19 mouse cellular contexts compared by ENCODE assay signal in genomic region chr11:94513452-94513851, GRCm38 (mm10). TPM values are rescaled to one million over a fixed set of nuclear protein-coding genes. Genes with fewer than 3 reads are reported as not detected.
DNase-seq lines count a peak whose midpoint lies in the region; ATAC-seq lines count a peak whose summit lies in the region.
"Had no signal": no experiment of that assay in that cellular context is flagged by ENCODE, and none has a peak within 500 bp of the region (broad histone marks: within the 10 kb centered on the region; RNA-seq: fewer than 3 reads in every experiment).

No protein-coding gene starts in this region.

- H3K27ac ChIP-seq in intestine, embryonic 15.5 days = no peak overlapping the region
- H3K27ac ChIP-seq in intestine, embryonic 16.5 days (ENCODE audit: low read length) = no peak overlapping the region
- no peak overlapping the region for H3K27ac ChIP-seq in lung, embryonic 15.5 days
- H3K27ac ChIP-seq in embryonic facial prominence, embryonic 15.5 days (replicated peaks) = no peak overlapping the region
- H3K27ac ChIP-seq: forebrain, embryonic 12.5 days; gastrocnemius, adult 2 months; heart, embryonic 13.5 days had no signal

- 0 out of 2 replicates have a peak, but pooled peaks have one; percentile 23 for ATAC-seq in intestine, embryonic 15.5 days
- ATAC-seq in intestine, embryonic 16.5 days = no peak
- peak; percentile 52; the same call in 1 of the 2 replicates for ATAC-seq in lung, embryonic 15.5 days (ENCODE audit: borderline replicate concordance, extremely low read depth, low FRiP score, low TSS enrichment)
- ATAC-seq in embryonic facial prominence, embryonic 15.5 days (ENCODE audit: insufficient number of reproducible peaks, low FRiP score, low TSS enrichment, low read depth) = peak; percentile 43; the same call in 1 of the 2 replicates
- ATAC-seq: forebrain, embryonic 16.5 days; hindbrain, embryonic 16.5 days had no signal

- WGBS in intestine, embryonic 15.5 days = 46% methylated on average over 9 of the region's 9 CpGs
- 38% methylated on average over 9 of the region's 9 CpGs for WGBS in intestine, embryonic 16.5 days
- WGBS in lung, embryonic 15.5 days = 19% methylated on average over 9 of the region's 9 CpGs
- 30% methylated on average over 9 of the region's 9 CpGs for WGBS in embryonic facial prominence, embryonic 15.5 days

- H3K27me3 ChIP-seq in intestine, embryonic 15.5 days (replicated peaks) = no peaks in the 10 kb centered on the region
- H3K27me3 ChIP-seq in intestine, embryonic 16.5 days (replicated peaks; ENCODE audit: control insufficient read depth, insufficient read depth, low read length) = no peaks in the 10 kb centered on the region
- H3K27me3 ChIP-seq in lung, embryonic 15.5 days = no peaks in the 10 kb centered on the region
- no peaks in the 10 kb centered on the region for H3K27me3 ChIP-seq in embryonic facial prominence, embryonic 15.5 days
- H3K27me3 ChIP-seq: forebrain, embryonic 12.5 days; heart, embryonic 13.5 days had no signal

- H3K4me2 ChIP-seq in intestine, embryonic 15.5 days (replicated peaks) = no peak overlapping the region
- no peak overlapping the region for H3K4me2 ChIP-seq in intestine, embryonic 16.5 days (ENCODE audit: low read depth, low read length)
- H3K4me2 ChIP-seq in lung, embryonic 15.5 days = no peak overlapping the region
- no peak overlapping the region for H3K4me2 ChIP-seq in embryonic facial prominence, embryonic 15.5 days (replicated peaks)
- H3K4me2 ChIP-seq: forebrain, embryonic 12.5 days; heart, embryonic 13.5 days had no signal

- H3K36me3 ChIP-seq in intestine, embryonic 15.5 days = no peaks in the 10 kb centered on the region
- H3K36me3 ChIP-seq in intestine, embryonic 16.5 days (ENCODE audit: control insufficient read depth, insufficient read depth, low read length) = no peaks in the 10 kb centered on the region
- no peaks in the 10 kb centered on the region for H3K36me3 ChIP-seq in lung, embryonic 15.5 days
- H3K36me3 ChIP-seq in embryonic facial prominence, embryonic 15.5 days = no peaks in the 10 kb centered on the region
- H3K36me3 ChIP-seq: forebrain, embryonic 12.5 days had no signal

- H3K9ac ChIP-seq in intestine, embryonic 15.5 days = no peak overlapping the region
- H3K9ac ChIP-seq in intestine, embryonic 16.5 days (ENCODE audit: low read depth, low read length) = no peak overlapping the region
- H3K9ac ChIP-seq in lung, embryonic 15.5 days = no peak overlapping the region
- H3K9ac ChIP-seq in embryonic facial prominence, embryonic 15.5 days = no peak overlapping the region
- H3K9ac ChIP-seq: forebrain, embryonic 12.5 days; heart, embryonic 13.5 days had no signal

- no peak for DNase-seq in lung, postnatal 36 days
- DNase-seq in yolk sac, embryonic 10.5 days (ENCODE audit: low spot score) = no peak
- DNase-seq: adrenal gland, adult 2 months; adrenal gland, postnatal 25 days; cerebellum, adult 2 months; cerebellum, postnatal 10 days; gastrocnemius, adult 2 months; gastrocnemius, postnatal 36 days; heart, adult 11 months; heart, postnatal 36 days had no signal

- no peak overlapping the region for H3K4me3 ChIP-seq in intestine, embryonic 15.5 days (replicated peaks)
- no peak overlapping the region for H3K4me3 ChIP-seq in intestine, embryonic 16.5 days (ENCODE audit: low read length)
- H3K4me3 ChIP-seq in lung, embryonic 15.5 days = no peak overlapping the region
- no peak overlapping the region for H3K4me3 ChIP-seq in embryonic facial prominence, embryonic 15.5 days (replicated peaks)
- H3K4me3 ChIP-seq: forebrain, embryonic 12.5 days; gastrocnemius, adult 2 months; heart, embryonic 13.5 days had no signal

- H3K4me1 ChIP-seq in intestine, embryonic 15.5 days (replicated peaks) = peaks cover 7% of the 10 kb centered on the region; the same call in 1 of the 2 replicates
- peaks cover 3% of the 10 kb centered on the region; the same call in 1 of the 2 replicates for H3K4me1 ChIP-seq in intestine, embryonic 16.5 days (ENCODE audit: control insufficient read depth, insufficient read depth, low read length)
- 0 out of 2 replicates have a peak, but pooled peaks cover 8% of the 10 kb centered on the region for H3K4me1 ChIP-seq in lung, embryonic 15.5 days
- H3K4me1 ChIP-seq in embryonic facial prominence, embryonic 15.5 days = peaks cover 6% of the 10 kb centered on the region; the same call in 1 of the 2 replicates
- H3K4me1 ChIP-seq: forebrain, embryonic 12.5 days had no signal

- no peaks in the 10 kb centered on the region for H3K9me3 ChIP-seq in intestine, embryonic 15.5 days
- H3K9me3 ChIP-seq in intestine, embryonic 16.5 days (ENCODE audit: control insufficient read depth, low read length) = no peaks in the 10 kb centered on the region
- H3K9me3 ChIP-seq in lung, embryonic 15.5 days = no peaks in the 10 kb centered on the region
- H3K9me3 ChIP-seq in embryonic facial prominence, embryonic 15.5 days (replicated peaks) = no peaks in the 10 kb centered on the region
- H3K9me3 ChIP-seq: forebrain, embryonic 12.5 days had no signal

RNA-seq across cellular contexts. Expression of gene Mycbpap, which starts 8.1 kb away (rescaled TPM):
- 2.0 and 2.2 TPM in 2 replicates for polyA plus RNA-seq in intestine, embryonic 15.5 days (2015; fragmentation: Nextera tagmentation; extraction: Ambion mirVana)
- 3.0 and 3.2 TPM in 2 replicates for polyA plus RNA-seq in intestine, embryonic 16.5 days (2015; fragmentation: Nextera tagmentation; extraction: Ambion mirVana)
- 4.6 and 5.4 TPM in 2 replicates for polyA plus RNA-seq in lung, embryonic 15.5 days (2015; fragmentation: Nextera tagmentation; extraction: Ambion mirVana)
- polyA plus RNA-seq in embryonic facial prominence, embryonic 15.5 days (2015; fragmentation: Nextera tagmentation; extraction: Ambion mirVana) = 4.0 and 5.8 TPM in 2 replicates

RNA-seq across cellular contexts. Expression of gene Epn3, which starts 13.7 kb away (rescaled TPM):
- 2.1 and 3.3 TPM in 2 replicates for polyA plus RNA-seq in intestine, embryonic 15.5 days (2015; fragmentation: Nextera tagmentation; extraction: Ambion mirVana)
- 1.5 and 1.7 TPM in 2 replicates for polyA plus RNA-seq in intestine, embryonic 16.5 days (2015; fragmentation: Nextera tagmentation; extraction: Ambion mirVana)
- polyA plus RNA-seq in lung, embryonic 15.5 days (2015; fragmentation: Nextera tagmentation; extraction: Ambion mirVana) = 16.8 and 17.3 TPM in 2 replicates
- polyA plus RNA-seq in embryonic facial prominence, embryonic 15.5 days (2015; fragmentation: Nextera tagmentation; extraction: Ambion mirVana) = 11.7 and 11.8 TPM in 2 replicates

RNA-seq across cellular contexts. Expression of gene Spata20, which starts 27.5 kb away (rescaled TPM):
- polyA plus RNA-seq in intestine, embryonic 15.5 days (2015; fragmentation: Nextera tagmentation; extraction: Ambion mirVana) = 0.06 TPM in 1 of 2 replicates, not detected in the other
- polyA plus RNA-seq in intestine, embryonic 16.5 days (2015; fragmentation: Nextera tagmentation; extraction: Ambion mirVana) = 0.13 and 0.16 TPM in 2 replicates
- polyA plus RNA-seq in lung, embryonic 15.5 days (2015; fragmentation: Nextera tagmentation; extraction: Ambion mirVana) = 0.06 and 0.31 TPM in 2 replicates
- polyA plus RNA-seq in embryonic facial prominence, embryonic 15.5 days (2015; fragmentation: Nextera tagmentation; extraction: Ambion mirVana) = 0.16 and 1.2 TPM in 2 replicates
- polyA plus RNA-seq: adrenal gland, adult 2 months; hindbrain, embryonic 11.5 days had no signal

RNA-seq across cellular contexts. Expression of gene Rsad1, which starts 35.6 kb away (rescaled TPM):
- polyA plus RNA-seq in intestine, embryonic 15.5 days (2015; fragmentation: Nextera tagmentation; extraction: Ambion mirVana) = 2.8 and 3.4 TPM in 2 replicates
- polyA plus RNA-seq in intestine, embryonic 16.5 days (2015; fragmentation: Nextera tagmentation; extraction: Ambion mirVana) = 2.4 and 3.6 TPM in 2 replicates
- polyA plus RNA-seq in lung, embryonic 15.5 days (2015; fragmentation: Nextera tagmentation; extraction: Ambion mirVana) = 3.2 and 3.7 TPM in 2 replicates
- 4.3 and 5.4 TPM in 2 replicates for polyA plus RNA-seq in embryonic facial prominence, embryonic 15.5 days (2015; fragmentation: Nextera tagmentation; extraction: Ambion mirVana)

RNA-seq across cellular contexts. Expression of gene Cacna1g, which starts 39.5 kb away (rescaled TPM):
- 5.2 and 7.9 TPM in 2 replicates for polyA plus RNA-seq in intestine, embryonic 15.5 days (2015; fragmentation: Nextera tagmentation; extraction: Ambion mirVana)
- polyA plus RNA-seq in intestine, embryonic 16.5 days (2015; fragmentation: Nextera tagmentation; extraction: Ambion mirVana) = 4.9 and 5.4 TPM in 2 replicates
- polyA plus RNA-seq in lung, embryonic 15.5 days (2015; fragmentation: Nextera tagmentation; extraction: Ambion mirVana) = 7.3 and 7.7 TPM in 2 replicates
- 29.1 and 30.3 TPM in 2 replicates for polyA plus RNA-seq in embryonic facial prominence, embryonic 15.5 days (2015; fragmentation: Nextera tagmentation; extraction: Ambion mirVana)
